In genomic region chr10:127665366-127666181, GRCm38 (mm10) we compare ENCODE assay signal across 8 mouse cellular contexts. TPM values are rescaled to one million over a fixed set of nuclear protein-coding genes. Genes with fewer than 3 reads are reported as not detected.
A peak's percentile ranks its signal among the peaks of the same experiment; 100 is the strongest.
DNase-seq lines count a peak whose midpoint lies in the region; ATAC-seq and TF ChIP-seq lines count a peak whose summit lies in the region.

No protein-coding gene starts in this region.

- H3K36me3 ChIP-seq in G1E (replicated peaks) = peaks cover 43% of the 10 kb centered on the region
- H3K36me3 ChIP-seq in embryonic facial prominence, embryonic 14.5 days (ENCODE audit: control insufficient read depth, insufficient read depth, low read length) = peaks cover 39% of the 10 kb centered on the region
- H3K36me3 ChIP-seq in intestine, embryonic 15.5 days = no peaks in the 10 kb centered on the region
- H3K36me3 ChIP-seq in midbrain, embryonic 11.5 days (ENCODE audit: control insufficient read depth, insufficient read depth, low read length) = no peaks in the 10 kb centered on the region

- peaks cover 92% of the 10 kb centered on the region for H3K4me1 ChIP-seq in G1E (ENCODE audit: insufficient read depth, low read depth, low read length)
- peaks cover 43% of the 10 kb centered on the region for H3K4me1 ChIP-seq in embryonic facial prominence, embryonic 14.5 days (ENCODE audit: control insufficient read depth, insufficient read depth, low read length)
- H3K4me1 ChIP-seq in intestine, embryonic 15.5 days (replicated peaks) = peaks cover 73% of the 10 kb centered on the region
- peaks cover 40% of the 10 kb centered on the region for H3K4me1 ChIP-seq in midbrain, embryonic 11.5 days (ENCODE audit: control insufficient read depth, insufficient read depth, low read length)

- DNase-seq in kidney, adult 18-20 months = peak; percentile 25
- no peak for DNase-seq in kidney, postnatal 10 days
- peak; percentile 54 for DNase-seq in G1E (ENCODE audit: low spot score)
- no peak for DNase-seq in embryonic facial prominence, embryonic 14.5 days (ENCODE audit: low spot score)
- DNase-seq in midbrain, embryonic 11.5 days (ENCODE audit: low spot score, missing footprints) = peak; percentile 94
- DNase-seq in frontal cortex, postnatal 10 days (ENCODE audit: low spot score in 2 of 2) = no peak
- no peak for DNase-seq in frontal cortex, adult 2 months (ENCODE audit: extremely low spot score in 1 of 2, low spot score in 1 of 2)

- H3K4me3 ChIP-seq in G1E (ENCODE audit: low read depth, low read length) = peak overlapping the region; percentile 93
- peak overlapping the region; percentile 85 for H3K4me3 ChIP-seq in embryonic facial prominence, embryonic 14.5 days (ENCODE audit: low read depth, low read length)
- peak overlapping the region; percentile 68 for H3K4me3 ChIP-seq in intestine, embryonic 15.5 days (replicated peaks)
- H3K4me3 ChIP-seq in midbrain, embryonic 11.5 days (ENCODE audit: low read depth, low read length) = peak overlapping the region; percentile 40

- no peak for TF ChIP-seq CTCF in G1E (IDR thresholded peaks at IDR 0.05; ENCODE audit: low read depth, low read length)

- ATAC-seq in G1E (ENCODE audit: extremely low read depth, insufficient number of reproducible peaks, low FRiP score, poor library complexity, severe bottlenecking) = no peak
- ATAC-seq in embryonic facial prominence, embryonic 14.5 days (ENCODE audit: low read depth) = no peak
- ATAC-seq in intestine, embryonic 15.5 days = no peak
- no peak for ATAC-seq in midbrain, embryonic 11.5 days (ENCODE audit: low FRiP score)

- peak overlapping the region; percentile 86 for H3K9ac ChIP-seq in embryonic facial prominence, embryonic 14.5 days (ENCODE audit: low read depth, low read length)
- peak overlapping the region; percentile 73 for H3K9ac ChIP-seq in intestine, embryonic 15.5 days
- H3K9ac ChIP-seq in midbrain, embryonic 11.5 days (ENCODE audit: low read length) = peak overlapping the region; percentile 50

- no peaks in the 10 kb centered on the region for H3K27me3 ChIP-seq in G1E (ENCODE audit: insufficient read depth, low read length)
- no peaks in the 10 kb centered on the region for H3K27me3 ChIP-seq in embryonic facial prominence, embryonic 14.5 days (replicated peaks; ENCODE audit: control insufficient read depth, insufficient read depth, low read length)
- H3K27me3 ChIP-seq in intestine, embryonic 15.5 days (replicated peaks) = peaks cover 4% of the 10 kb centered on the region; the same call in 1 of the 2 replicates
- H3K27me3 ChIP-seq in midbrain, embryonic 11.5 days (ENCODE audit: control insufficient read depth, insufficient read depth, low read length) = peaks cover 81% of the 10 kb centered on the region

- H3K4me2 ChIP-seq in embryonic facial prominence, embryonic 14.5 days (ENCODE audit: low read depth, low read length) = peak overlapping the region; percentile 73
- peak overlapping the region; percentile 93 for H3K4me2 ChIP-seq in intestine, embryonic 15.5 days (replicated peaks)
- peak overlapping the region; percentile 59 for H3K4me2 ChIP-seq in midbrain, embryonic 11.5 days

- H3K9me3 ChIP-seq in G1E (replicated peaks) = no peaks in the 10 kb centered on the region
- H3K9me3 ChIP-seq in embryonic facial prominence, embryonic 14.5 days (ENCODE audit: control insufficient read depth, low read length) = no peaks in the 10 kb centered on the region
- no peaks in the 10 kb centered on the region for H3K9me3 ChIP-seq in intestine, embryonic 15.5 days
- H3K9me3 ChIP-seq in midbrain, embryonic 11.5 days (ENCODE audit: control insufficient read depth, low read length) = no peaks in the 10 kb centered on the region

- peak overlapping the region; percentile 99 for H3K27ac ChIP-seq in embryonic facial prominence, embryonic 14.5 days (replicated peaks; ENCODE audit: low read depth, low read length)
- H3K27ac ChIP-seq in intestine, embryonic 15.5 days = peak overlapping the region; percentile 97
- H3K27ac ChIP-seq in midbrain, embryonic 11.5 days (ENCODE audit: low read depth, low read length) = no peak overlapping the region

- WGBS in embryonic facial prominence, embryonic 14.5 days = 5% methylated on average over 14 of the region's 14 CpGs
- WGBS in intestine, embryonic 15.5 days = 15% methylated on average over 14 of the region's 14 CpGs
- WGBS in midbrain, embryonic 11.5 days = 2% methylated on average over 14 of the region's 14 CpGs

RNA-seq across cellular contexts. Expression of gene Nemp1, which starts 1.1 kb away (rescaled TPM):
- total RNA-seq in G1E (2014; fragmentation: Nextera tagmentation) = 41.9 and 57.6 TPM in 2 replicates
- 36.2 and 40.4 TPM in 2 replicates for total RNA-seq in G1E (2017)
- 5.5 and 5.6 TPM in 2 replicates for polyA plus RNA-seq in G1E (2012)
- polyA plus RNA-seq in embryonic facial prominence, embryonic 14.5 days (2014; fragmentation: Nextera tagmentation; extraction: Ambion mirVana) = 10.5 and 11.2 TPM in 2 replicates
- polyA plus RNA-seq in intestine, embryonic 15.5 days (2015; fragmentation: Nextera tagmentation; extraction: Ambion mirVana) = 5.7 and 6.9 TPM in 2 replicates
- 10.0 and 10.9 TPM in 2 replicates for polyA plus RNA-seq in midbrain, embryonic 11.5 days (2014; fragmentation: Nextera tagmentation; extraction: Ambion mirVana)
- 4.5 and 4.8 TPM in 2 replicates for polyA plus RNA-seq in frontal cortex, adult 2 months (2012; rRNA removed)

RNA-seq across cellular contexts. Expression of gene Nab2, which starts 2.8 kb away (rescaled TPM):
- total RNA-seq in G1E (2014; fragmentation: Nextera tagmentation) (28.6 and 31.6 TPM in 2 replicates), G1E (2017) (41.0 and 41.8 TPM in 2 replicates)
- polyA plus RNA-seq in G1E (2012) = 92.3 and 106 TPM in 2 replicates
- polyA plus RNA-seq in embryonic facial prominence, embryonic 14.5 days (2014; fragmentation: Nextera tagmentation; extraction: Ambion mirVana) = 15.2 and 16.1 TPM in 2 replicates
- polyA plus RNA-seq in intestine, embryonic 15.5 days (2015; fragmentation: Nextera tagmentation; extraction: Ambion mirVana) = 8.3 and 8.7 TPM in 2 replicates
- 2.1 and 2.2 TPM in 2 replicates for polyA plus RNA-seq in midbrain, embryonic 11.5 days (2014; fragmentation: Nextera tagmentation; extraction: Ambion mirVana)
- polyA plus RNA-seq in frontal cortex, adult 2 months (2012; rRNA removed) = 38.2 and 46.1 TPM in 2 replicates

RNA-seq across cellular contexts. Expression of gene Stat6, which starts 22.8 kb away (rescaled TPM):
- 44.0 and 55.0 TPM in 2 replicates for total RNA-seq in G1E (2014; fragmentation: Nextera tagmentation)
- total RNA-seq in G1E (2017) = 84.0 and 90.5 TPM in 2 replicates
- polyA plus RNA-seq in G1E (2012) = 65.5 and 69.5 TPM in 2 replicates
- polyA plus RNA-seq in embryonic facial prominence, embryonic 14.5 days (2014; fragmentation: Nextera tagmentation; extraction: Ambion mirVana) = 22.9 and 23.1 TPM in 2 replicates
- polyA plus RNA-seq in intestine, embryonic 15.5 days (2015; fragmentation: Nextera tagmentation; extraction: Ambion mirVana) = 37.7 and 39.9 TPM in 2 replicates
- polyA plus RNA-seq in midbrain, embryonic 11.5 days (2014; fragmentation: Nextera tagmentation; extraction: Ambion mirVana) = 5.7 and 6.9 TPM in 2 replicates
- 11.0 and 11.9 TPM in 2 replicates for polyA plus RNA-seq in frontal cortex, adult 2 months (2012; rRNA removed)

RNA-seq across cellular contexts. Expression of gene Myo1a, which starts 39.4 kb away (rescaled TPM):
- 0.23 and 3.1 TPM in 2 replicates for total RNA-seq in G1E (2014; fragmentation: Nextera tagmentation)
- 0.16 and 0.23 TPM in 2 replicates for total RNA-seq in G1E (2017)
- polyA plus RNA-seq in G1E (2012) = 0.09 TPM in 1 of 2 replicates, not detected in the other
- 0.75 and 1.2 TPM in 2 replicates for polyA plus RNA-seq in embryonic facial prominence, embryonic 14.5 days (2014; fragmentation: Nextera tagmentation; extraction: Ambion mirVana)
- 33.8 and 36.7 TPM in 2 replicates for polyA plus RNA-seq in intestine, embryonic 15.5 days (2015; fragmentation: Nextera tagmentation; extraction: Ambion mirVana)
- polyA plus RNA-seq in midbrain, embryonic 11.5 days (2014; fragmentation: Nextera tagmentation; extraction: Ambion mirVana) = 0.41 and 0.46 TPM in 2 replicates
- polyA plus RNA-seq in frontal cortex, adult 2 months (2012; rRNA removed) = 1.4 and 1.5 TPM in 2 replicates

RNA-seq across cellular contexts. Expression of gene Lrp1, which starts 44.6 kb away (rescaled TPM):
- total RNA-seq in G1E (2014; fragmentation: Nextera tagmentation) (0.30 TPM in 1 of 2 replicates, not detected in the other), G1E (2017) (0.06 and 0.27 TPM in 2 replicates)
- polyA plus RNA-seq in G1E (2012) = 0.67 and 0.86 TPM in 2 replicates
- 137 and 145 TPM in 2 replicates for polyA plus RNA-seq in embryonic facial prominence, embryonic 14.5 days (2014; fragmentation: Nextera tagmentation; extraction: Ambion mirVana)
- 67.2 and 77.1 TPM in 2 replicates for polyA plus RNA-seq in intestine, embryonic 15.5 days (2015; fragmentation: Nextera tagmentation; extraction: Ambion mirVana)
- polyA plus RNA-seq in midbrain, embryonic 11.5 days (2014; fragmentation: Nextera tagmentation; extraction: Ambion mirVana) = 52.2 and 58.8 TPM in 2 replicates
- 279 and 283 TPM in 2 replicates for polyA plus RNA-seq in frontal cortex, adult 2 months (2012; rRNA removed)

Comparison
In these comparisons a context has a peak if more than half of its experiments do, and no peak if none do; other contexts are left out.
1. DNase-seq: peak in kidney, adult 18-20 months (single experiment), G1E (single experiment) and midbrain, embryonic 11.5 days (single experiment); none in kidney, postnatal 10 days (single experiment), embryonic facial prominence, embryonic 14.5 days (single experiment), frontal cortex, postnatal 10 days (0 of 2) and frontal cortex, adult 2 months (0 of 2).
2. H3K4me3 ChIP-seq: peak in every context shown above with its lines; median percentile 93 in G1E; 85 in embryonic facial prominence, embryonic 14.5 days; 68 in intestine, embryonic 15.5 days; 40 in midbrain, embryonic 11.5 days.
3. Peak in every context shown above with its lines, with median percentiles within 50 percentile points of each other: H3K4me2 ChIP-seq and H3K9ac ChIP-seq.